Mouse (Mus musculus): Measurements from ENCODE around the gene Iqschfp. TPM values are rescaled to one million over a fixed set of nuclear protein-coding genes. Genes with fewer than 3 reads are reported as not detected.

Iqschfp gene
- polyA plus RNA-seq, 1 experiment from 2014 or later, result 7.6 TPM

DNA sequence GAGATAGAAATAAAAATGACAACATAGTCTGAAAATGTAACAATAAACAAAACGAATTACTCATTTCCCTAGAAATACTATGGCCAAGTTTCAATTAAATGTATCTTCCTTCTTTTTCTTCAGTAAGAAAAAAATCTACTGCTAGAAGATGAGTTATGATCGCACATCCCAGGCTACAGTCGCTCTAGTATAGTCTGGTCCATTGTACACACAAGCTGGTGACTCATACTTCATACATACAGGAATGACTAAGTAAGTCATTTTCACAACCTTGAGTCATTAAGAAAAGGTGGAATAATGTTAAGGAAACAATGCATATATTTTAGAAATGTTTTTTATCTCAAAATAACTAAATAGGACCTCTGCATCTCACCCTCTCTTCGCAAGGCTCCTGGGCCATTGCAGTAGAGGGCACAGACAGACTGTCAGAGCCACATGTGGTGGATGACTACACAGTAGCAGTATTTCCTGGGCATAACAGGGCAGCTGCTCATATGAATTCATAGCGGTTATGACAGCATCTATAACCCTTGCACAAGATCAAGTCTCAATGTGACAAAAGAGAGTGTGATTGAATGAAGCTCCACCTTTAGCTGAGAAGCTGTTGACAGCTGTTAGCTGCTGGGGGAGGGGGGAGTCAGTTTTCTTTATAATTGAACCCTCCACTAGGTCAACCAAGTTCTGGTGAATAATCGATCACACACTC lies 70.1 kb downstream of the Iqschfp start:
- no peaks in the 10 kb centered on the region for H3K27me3 ChIP-seq (ENCODE audit: control insufficient read depth, insufficient read depth, low read length)
- no peak overlapping the region for H3K27ac ChIP-seq (replicated peaks; ENCODE audit: low read depth, low read length)
- ATAC-seq (ENCODE audit: low FRiP score, low TSS enrichment) (no peak), DNase-seq (no peak)
- no peak overlapping the region for H3K4me3 ChIP-seq (replicated peaks; ENCODE audit: low read depth, low read length)
- H3K9ac ChIP-seq (replicated peaks; ENCODE audit: low read length), result no peak overlapping the region
- 92% methylated on average over 6 of the region's 6 CpGs for WGBS
- H3K36me3 ChIP-seq (ENCODE audit: control insufficient read depth, insufficient read depth, low read length), result no peaks in the 10 kb centered on the region
- H3K4me2 ChIP-seq (ENCODE audit: low read length), result no peak overlapping the region
- H3K4me1 ChIP-seq (ENCODE audit: control insufficient read depth, insufficient read depth, low read length), result peaks cover 20% of the 10 kb centered on the region; the same call in 1 of the 2 replicates
- H3K9me3 ChIP-seq (ENCODE audit: control insufficient read depth, low read length), result no peaks in the 10 kb centered on the region

- no peak for ATAC-seq (ENCODE audit: low FRiP score, low TSS enrichment)
- no peak overlapping the region for H3K4me2 ChIP-seq (ENCODE audit: low read length)
- no peak for DNase-seq
- no peaks in the 10 kb centered on the region for H3K4me1 ChIP-seq (ENCODE audit: control insufficient read depth, insufficient read depth, low read length)
- H3K9ac ChIP-seq (replicated peaks; ENCODE audit: low read length), result no peak overlapping the region
- peaks cover 6% of the 10 kb centered on the region; the same call in 1 of the 2 replicates for H3K9me3 ChIP-seq (ENCODE audit: control insufficient read depth, low read length)
- 81% methylated on average over 2 of the region's 2 CpGs for WGBS
- H3K27ac ChIP-seq (replicated peaks; ENCODE audit: low read depth, low read length), result no peak overlapping the region
- H3K4me3 ChIP-seq (replicated peaks; ENCODE audit: low read depth, low read length), result no peak overlapping the region
- H3K36me3 ChIP-seq (ENCODE audit: control insufficient read depth, insufficient read depth, low read length), result no peaks in the 10 kb centered on the region
- H3K27me3 ChIP-seq (ENCODE audit: control insufficient read depth, insufficient read depth, low read length), result no peaks in the 10 kb centered on the region
Observed at GRCm38 (mm10) chr3:67974340-67974998, 82.4 kb downstream of the Iqschfp start.

GRCm38 (mm10) chr3:67980006-67980405 lies 88.0 kb downstream of the Iqschfp start:
- Histone ChIP-seq H3K9me3 (ENCODE audit: control insufficient read depth, low read length) (no peaks in the 10 kb centered on the region), H3K9ac (replicated peaks; ENCODE audit: low read length) (no peak overlapping the region), H3K27ac (replicated peaks; ENCODE audit: low read depth, low read length) (no peak overlapping the region), H3K27me3 (ENCODE audit: control insufficient read depth, insufficient read depth, low read length) (no peaks in the 10 kb centered on the region), H3K4me2 (ENCODE audit: low read length) (no peak overlapping the region), H3K36me3 (ENCODE audit: control insufficient read depth, insufficient read depth, low read length) (no peaks in the 10 kb centered on the region), H3K4me3 (replicated peaks; ENCODE audit: low read depth, low read length) (no peak overlapping the region), H3K4me1 (ENCODE audit: control insufficient read depth, insufficient read depth, low read length) (no peaks in the 10 kb centered on the region)
- 89% methylated on average over 1 of the region's 1 CpGs for WGBS
- no peak for ATAC-seq (ENCODE audit: low FRiP score, low TSS enrichment)
- DNase-seq, result no peak

DNA sequence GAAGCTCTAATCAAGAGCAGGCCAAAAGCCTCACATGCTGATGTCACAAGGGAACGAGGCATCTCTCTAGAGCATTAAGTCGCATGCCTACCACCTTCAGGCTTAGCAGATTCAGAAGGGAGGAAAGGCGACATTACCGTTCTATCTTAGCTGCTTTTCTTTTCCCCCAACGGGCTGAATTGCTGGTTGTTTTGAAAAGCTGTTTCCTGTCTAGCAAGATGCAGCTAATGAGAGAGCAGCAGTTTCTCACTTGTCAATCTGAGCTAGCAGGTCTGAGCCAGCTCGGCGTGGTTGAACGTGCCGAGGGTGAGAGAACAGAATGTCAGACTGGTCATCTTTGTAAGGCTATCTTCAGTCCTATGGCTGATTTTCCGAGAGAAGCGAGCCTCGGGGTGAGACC lies 91.3 kb downstream of the Iqschfp start:
- no peak overlapping the region for H3K4me3 ChIP-seq (replicated peaks; ENCODE audit: low read depth, low read length)
- no peak overlapping the region for H3K9ac ChIP-seq (replicated peaks; ENCODE audit: low read length)
- ATAC-seq (ENCODE audit: low FRiP score, low TSS enrichment) (no peak), DNase-seq (peak; percentile 34)
- 65% methylated on average over 12 of the region's 12 CpGs for WGBS
- no peaks in the 10 kb centered on the region for H3K4me1 ChIP-seq (ENCODE audit: control insufficient read depth, insufficient read depth, low read length)
- H3K9me3 ChIP-seq (ENCODE audit: control insufficient read depth, low read length), result no peaks in the 10 kb centered on the region
- no peaks in the 10 kb centered on the region for H3K27me3 ChIP-seq (ENCODE audit: control insufficient read depth, insufficient read depth, low read length)
- H3K4me2 ChIP-seq (ENCODE audit: low read length), result no peak overlapping the region
- H3K27ac ChIP-seq (replicated peaks; ENCODE audit: low read depth, low read length), result peak overlapping the region; percentile 45; the same call in 1 of the 2 replicates
- H3K36me3 ChIP-seq (ENCODE audit: control insufficient read depth, insufficient read depth, low read length), result no peaks in the 10 kb centered on the region

DNA sequence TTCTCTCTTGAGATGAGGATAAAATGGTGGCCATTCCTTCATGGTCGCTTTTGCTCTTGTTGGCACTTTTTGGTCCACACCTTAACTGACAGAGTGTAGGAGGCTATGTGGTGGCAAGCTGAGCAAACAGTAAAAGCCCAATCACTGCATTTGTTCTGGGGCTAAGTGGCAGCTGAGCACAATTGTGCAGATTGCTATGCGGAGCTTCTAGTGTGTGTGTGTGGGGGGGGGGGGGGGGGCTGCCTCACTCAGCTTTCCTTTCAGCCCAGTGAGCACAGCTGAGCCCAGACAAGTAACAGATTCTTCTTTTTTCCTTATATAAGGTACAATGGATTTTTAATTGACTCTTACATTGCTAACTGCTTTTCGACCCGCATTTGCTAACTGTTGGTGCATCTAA lies 110.4 kb downstream of the Iqschfp start:
- Histone ChIP-seq H3K9me3 (ENCODE audit: control insufficient read depth, low read length) (no peaks in the 10 kb centered on the region), H3K27me3 (ENCODE audit: control insufficient read depth, insufficient read depth, low read length) (no peaks in the 10 kb centered on the region), H3K27ac (replicated peaks; ENCODE audit: low read depth, low read length) (no peak overlapping the region), H3K4me2 (ENCODE audit: low read length) (no peak overlapping the region), H3K4me3 (replicated peaks; ENCODE audit: low read depth, low read length) (no peak overlapping the region), H3K4me1 (ENCODE audit: control insufficient read depth, insufficient read depth, low read length) (no peaks in the 10 kb centered on the region), H3K9ac (replicated peaks; ENCODE audit: low read length) (no peak overlapping the region), H3K36me3 (ENCODE audit: control insufficient read depth, insufficient read depth, low read length) (no peaks in the 10 kb centered on the region)
- ATAC-seq (ENCODE audit: low FRiP score, low TSS enrichment), result no peak
- no peak for DNase-seq
- 78% methylated on average over 4 of the region's 4 CpGs for WGBS

GRCm38 (mm10) chr3:68012342-68012741 lies 120.3 kb downstream of the Iqschfp start:
- ATAC-seq (ENCODE audit: low FRiP score, low TSS enrichment), result no peak
- H3K4me2 ChIP-seq (ENCODE audit: low read length), result no peak overlapping the region
- H3K36me3 ChIP-seq (ENCODE audit: control insufficient read depth, insufficient read depth, low read length), result no peaks in the 10 kb centered on the region
- no peaks in the 10 kb centered on the region for H3K4me1 ChIP-seq (ENCODE audit: control insufficient read depth, insufficient read depth, low read length)
- no peaks in the 10 kb centered on the region for H3K9me3 ChIP-seq (ENCODE audit: control insufficient read depth, low read length)
- H3K9ac ChIP-seq (replicated peaks; ENCODE audit: low read length), result no peak overlapping the region
- DNase-seq, result no peak
- H3K4me3 ChIP-seq (replicated peaks; ENCODE audit: low read depth, low read length), result no peak overlapping the region
- H3K27me3 ChIP-seq (ENCODE audit: control insufficient read depth, insufficient read depth, low read length), result no peaks in the 10 kb centered on the region
- H3K27ac ChIP-seq (replicated peaks; ENCODE audit: low read depth, low read length), result no peak overlapping the region

DNA sequence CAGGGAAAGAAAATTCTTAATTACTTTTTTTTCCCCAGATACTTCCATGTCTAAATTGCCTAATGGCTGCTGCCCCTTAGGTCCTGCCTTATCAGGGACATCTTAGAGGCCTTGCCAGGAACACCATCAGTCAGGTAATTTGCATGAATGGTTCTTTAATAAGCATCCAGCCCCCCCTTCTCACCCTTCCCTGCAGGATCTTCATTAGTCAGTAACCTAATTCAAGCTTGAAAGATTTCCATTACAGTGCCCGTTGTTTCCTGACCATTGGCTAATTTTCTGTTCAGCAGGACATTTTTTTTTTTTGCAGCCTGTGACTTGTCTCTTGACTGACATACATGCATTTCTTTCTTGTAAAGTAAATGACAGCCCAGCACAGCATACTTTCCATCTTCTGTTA lies 123.8 kb downstream of the Iqschfp start:
- H3K4me2 ChIP-seq (ENCODE audit: low read length), result no peak overlapping the region
- 32% methylated on average over 1 of the region's 1 CpGs for WGBS
- no peak overlapping the region for H3K27ac ChIP-seq (replicated peaks; ENCODE audit: low read depth, low read length)
- no peak overlapping the region for H3K4me3 ChIP-seq (replicated peaks; ENCODE audit: low read depth, low read length)
- H3K36me3 ChIP-seq (ENCODE audit: control insufficient read depth, insufficient read depth, low read length), result no peaks in the 10 kb centered on the region
- no peaks in the 10 kb centered on the region for H3K27me3 ChIP-seq (ENCODE audit: control insufficient read depth, insufficient read depth, low read length)
- 0 out of 2 replicates have a peak, but pooled peaks cover 5% of the 10 kb centered on the region for H3K4me1 ChIP-seq (ENCODE audit: control insufficient read depth, insufficient read depth, low read length)
- DNase-seq, result peak; percentile 31
- ATAC-seq (ENCODE audit: low FRiP score, low TSS enrichment), result no peak
- H3K9ac ChIP-seq (replicated peaks; ENCODE audit: low read length), result no peak overlapping the region
- H3K9me3 ChIP-seq (ENCODE audit: control insufficient read depth, low read length), result no peaks in the 10 kb centered on the region

DNA sequence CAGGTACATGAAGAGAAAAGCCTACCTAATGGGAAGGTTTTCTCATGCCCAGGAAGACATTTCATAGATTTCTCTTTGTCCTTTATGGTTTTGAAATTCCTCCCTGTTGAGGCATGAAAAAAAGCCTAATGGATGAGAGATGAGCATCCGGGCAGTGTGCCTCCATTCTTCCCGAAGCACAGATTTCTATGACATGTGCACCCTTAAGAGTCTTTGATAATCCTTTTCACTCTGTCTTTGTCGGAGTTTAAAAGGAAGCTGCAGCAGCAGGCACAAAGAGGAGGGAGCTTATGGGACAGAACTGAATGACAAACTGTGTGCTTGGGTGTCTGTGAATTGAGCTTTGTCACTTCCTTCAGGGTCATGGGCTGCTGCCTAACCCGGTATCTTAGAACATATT lies 127.4 kb downstream of the Iqschfp start:
- Histone ChIP-seq H3K36me3 (ENCODE audit: control insufficient read depth, insufficient read depth, low read length) (no peaks in the 10 kb centered on the region), H3K4me3 (replicated peaks; ENCODE audit: low read depth, low read length) (no peak overlapping the region), H3K27ac (replicated peaks; ENCODE audit: low read depth, low read length) (no peak overlapping the region), H3K9ac (replicated peaks; ENCODE audit: low read length) (no peak overlapping the region), H3K4me2 (ENCODE audit: low read length) (no peak overlapping the region), H3K9me3 (ENCODE audit: control insufficient read depth, low read length) (no peaks in the 10 kb centered on the region), H3K4me1 (ENCODE audit: control insufficient read depth, insufficient read depth, low read length) (0 out of 2 replicates have a peak, but pooled peaks cover 5% of the 10 kb centered on the region), H3K27me3 (ENCODE audit: control insufficient read depth, insufficient read depth, low read length) (no peaks in the 10 kb centered on the region)
- ATAC-seq (ENCODE audit: low FRiP score, low TSS enrichment) (no peak), DNase-seq (no peak)
- whole genome bisulfite sequencing, result 8% methylated on average over 4 of the region's 4 CpGs

DNA sequence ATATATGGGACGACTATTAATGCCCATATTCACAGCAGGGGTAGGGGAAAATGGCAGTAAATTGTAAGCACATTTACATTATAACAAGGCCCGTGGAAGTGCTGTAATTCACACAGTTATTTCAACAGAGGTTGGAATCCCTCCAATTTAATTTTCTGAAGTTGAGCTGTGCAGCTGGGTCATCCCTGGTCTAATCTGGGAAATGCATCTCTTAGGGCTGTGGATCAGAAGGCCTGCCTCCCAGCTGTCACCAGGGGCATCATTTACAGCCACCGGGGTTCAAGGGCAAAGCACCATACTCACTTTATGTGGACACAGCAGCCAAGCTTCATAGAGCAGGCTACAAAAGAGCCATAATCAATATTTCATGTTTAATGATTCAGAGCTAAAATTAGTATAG lies 144.1 kb downstream of the Iqschfp start:
- peak; percentile 55 for DNase-seq
- Histone ChIP-seq H3K27me3 (ENCODE audit: control insufficient read depth, insufficient read depth, low read length) (no peaks in the 10 kb centered on the region), H3K9me3 (ENCODE audit: control insufficient read depth, low read length) (no peaks in the 10 kb centered on the region), H3K27ac (replicated peaks; ENCODE audit: low read depth, low read length) (0 out of 2 replicates have a peak overlapping the region, but pooled peaks have one; percentile 4), H3K4me1 (ENCODE audit: control insufficient read depth, insufficient read depth, low read length) (peaks cover 9% of the 10 kb centered on the region; the same call in 1 of the 2 replicates), H3K4me3 (replicated peaks; ENCODE audit: low read depth, low read length) (no peak overlapping the region), H3K36me3 (ENCODE audit: control insufficient read depth, insufficient read depth, low read length) (no peaks in the 10 kb centered on the region), H3K9ac (replicated peaks; ENCODE audit: low read length) (no peak overlapping the region), H3K4me2 (ENCODE audit: low read length) (no peak overlapping the region)
- WGBS, result 24% methylated on average over 3 of the region's 3 CpGs
- ATAC-seq (ENCODE audit: low FRiP score, low TSS enrichment), result no peak

All from midbrain, embryonic 14.5 days (tissue).